ENCODE assay signal across 20 mouse cellular contexts in the genomic region with DNA sequence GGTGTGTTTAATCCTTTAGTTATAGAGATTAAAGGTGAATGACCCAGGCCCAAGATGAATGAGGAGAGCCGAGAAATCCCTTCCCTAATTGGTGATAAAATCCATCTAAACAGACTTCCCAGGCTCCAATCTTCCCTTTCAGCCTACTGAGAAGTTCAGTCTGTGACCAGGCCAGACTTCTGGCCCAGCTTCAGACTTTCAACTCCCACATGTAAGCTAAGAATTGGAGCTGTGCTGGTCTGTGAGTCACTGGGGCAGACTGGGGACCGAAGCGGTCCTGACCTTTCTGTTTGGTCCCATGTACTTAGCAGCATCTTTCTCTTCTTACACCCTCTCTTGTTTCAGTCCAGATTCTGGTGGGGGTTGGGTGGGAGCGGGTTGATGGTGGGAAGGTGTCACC. TPM values are rescaled to one million over a fixed set of nuclear protein-coding genes. Genes with fewer than 3 reads are reported as not detected.
DNase-seq lines count a peak whose midpoint lies in the region; ATAC-seq and TF ChIP-seq lines count a peak whose summit lies in the region.
"Had no signal": no experiment of that assay in that cellular context is flagged by ENCODE, and none has a peak within 500 bp of the region (broad histone marks: within the 10 kb centered on the region; RNA-seq: fewer than 3 reads in every experiment).

No protein-coding gene starts in this region.

- TF ChIP-seq CTCF in liver, adult 2 months (IDR thresholded peaks at IDR 0.05; ENCODE audit: low read depth, low read length): no peak

- WGBS in liver, adult 2 months: 73% methylated on average over 4 of the region's 4 CpGs
- 63% methylated on average over 4 of the region's 4 CpGs for WGBS in liver, embryonic 11.5 days

- no peak for ATAC-seq in liver, embryonic 11.5 days (replicated peaks; ENCODE audit: low FRiP score)
- ATAC-seq: CD4-positive, CD25-positive, alpha-beta regulatory T cell, adult 4 months had no signal

- TF ChIP-seq POLR2A in liver, adult 2 months (IDR thresholded peaks at IDR 0.05; ENCODE audit: extremely low read depth, insufficient read depth, low read length): no peak

- no peak overlapping the region for H3K4me2 ChIP-seq in liver, embryonic 11.5 days
- H3K4me2 ChIP-seq: forebrain, embryonic 12.5 days; neural tube, embryonic 15.5 days had no signal

- peak; percentile 5 for DNase-seq in embryo, embryonic 10 days (ENCODE audit: low spot score)
- DNase-seq in embryo, embryonic 9.5 days (ENCODE audit: extremely low spot score): no peak
- peak; percentile 28 for DNase-seq in heart, postnatal 4 days
- no peak for DNase-seq in heart, postnatal 25 days (ENCODE audit: low spot score)
- peak; percentile 39 for DNase-seq in liver, adult 2 months (ENCODE audit: extremely low read depth, low read depth, low spot score)
- no peak for DNase-seq in liver, embryonic 11.5 days (ENCODE audit: low spot score)
- DNase-seq in Muller cell, postnatal 12 days (ENCODE audit: inconsistent ontology term): peak; percentile 36
- DNase-seq in right cerebral cortex, adult 2 months (ENCODE audit: low spot score in 2 of 2): no peak
- DNase-seq: cerebellum, adult 9-10 months; liver; midbrain, embryonic 14.5 days; thymus, postnatal 14 days had no signal

- no peaks in the 10 kb centered on the region for H3K9me3 ChIP-seq in liver, embryonic 11.5 days (ENCODE audit: control insufficient read depth, low read length)
- H3K9me3 ChIP-seq: forebrain, embryonic 12.5 days; G1E; neural tube, embryonic 15.5 days had no signal

- H3K36me3 ChIP-seq in liver, adult 2 months (ENCODE audit: control insufficient read depth, insufficient read depth, low read length): no peaks in the 10 kb centered on the region
- no peaks in the 10 kb centered on the region for H3K36me3 ChIP-seq in liver, embryonic 11.5 days (ENCODE audit: control insufficient read depth, insufficient read depth, low read length)
- H3K36me3 ChIP-seq: forebrain, embryonic 12.5 days; G1E; neural tube, embryonic 15.5 days had no signal

- H3K27ac ChIP-seq in liver, adult 2 months (replicated peaks; ENCODE audit: insufficient read depth, low read depth, low read length): no peak overlapping the region
- no peak overlapping the region for H3K27ac ChIP-seq in liver, embryonic 11.5 days (ENCODE audit: low read depth, low read length)
- H3K27ac ChIP-seq: forebrain, embryonic 12.5 days; heart, adult 2 months; layer of hippocampus, adult 2 months; neural tube, embryonic 15.5 days had no signal

- no peaks in the 10 kb centered on the region for H3K4me1 ChIP-seq in liver, adult 2 months (ENCODE audit: control insufficient read depth, insufficient read depth, low read length)
- H3K4me1 ChIP-seq in liver, embryonic 11.5 days (replicated peaks; ENCODE audit: control insufficient read depth, insufficient read depth, low read length): no peaks in the 10 kb centered on the region
- H3K4me1 ChIP-seq: neural tube, embryonic 15.5 days had no signal

- H3K9ac ChIP-seq in liver, adult 2 months (ENCODE audit: low read depth, low read length): no peak overlapping the region
- no peak overlapping the region for H3K9ac ChIP-seq in liver, embryonic 11.5 days (ENCODE audit: low read depth, low read length)
- H3K9ac ChIP-seq: forebrain, embryonic 12.5 days; neural tube, embryonic 15.5 days had no signal

- intact Hi-C loops in heart, postnatal 25 days (cut with DNase I): no loop called here

- H3K79me2 ChIP-seq in liver, adult 2 months (ENCODE audit: control insufficient read depth, insufficient read depth, low read length): no peaks in the 10 kb centered on the region

- no peaks in the 10 kb centered on the region for H3K27me3 ChIP-seq in liver, adult 2 months (ENCODE audit: control insufficient read depth, insufficient read depth, low read length)
- no peaks in the 10 kb centered on the region for H3K27me3 ChIP-seq in liver, embryonic 11.5 days (replicated peaks; ENCODE audit: control insufficient read depth, insufficient read depth, low read length)

- H3K4me3 ChIP-seq in liver, adult 2 months (ENCODE audit: insufficient read depth, low read depth, low read length): no peak overlapping the region
- H3K4me3 ChIP-seq in liver, embryonic 11.5 days (ENCODE audit: low read depth, low read length): no peak overlapping the region
- H3K4me3 ChIP-seq: forebrain, embryonic 12.5 days; heart, adult 2 months; layer of hippocampus, adult 2 months; myocyte; neural tube, embryonic 15.5 days had no signal

RNA-seq across cellular contexts. Expression of a gene that starts 50.3 kb away (rescaled TPM):
- total RNA-seq in heart, postnatal 4 days (2021): not detected
- total RNA-seq in heart, postnatal 25 days (2021): under 1 TPM; 0.25 to 0.34 TPM
- 0.09 and 0.40 TPM in 2 replicates for total RNA-seq in liver, adult 2 months (2014; rRNA removed)
- polyA plus RNA-seq in liver, adult 2 months (2012; rRNA removed): 0.10 and 0.17 TPM in 2 replicates
- polyA plus RNA-seq in liver, embryonic 11.5 days (2014; fragmentation: Nextera tagmentation; extraction: Ambion mirVana): 0.11 and 0.40 TPM in 2 replicates
- total RNA-seq: hematopoietic stem cell, adult 5-6 weeks had no signal
- polyA plus RNA-seq: G1E had no signal

Comparison
In these comparisons a context has a peak if more than half of its experiments do, and no peak if none do; other contexts are left out.
1. DNase-seq: peak in embryo, embryonic 10 days (single experiment), heart, postnatal 4 days (single experiment), liver, adult 2 months (single experiment) and Muller cell, postnatal 12 days (single experiment); none in embryo, embryonic 9.5 days (single experiment), heart, postnatal 25 days (single experiment), liver, embryonic 11.5 days (single experiment) and right cerebral cortex, adult 2 months (0 of 2).